Mouse (Mus musculus): Measurements from ENCODE around the gene Bcl2l13.
"Not testable (repeated sequence)": the region's sequence is repeated elsewhere in the genome, so short reads cannot be mapped to it uniquely, and the experiment has no call there.

GRCm38 (mm10) chr6:120811999-120812398 is 24.0 kb upstream of the Bcl2l13 start:
- not testable (repeated sequence) for TF ChIP-seq TAL1, GATA1 (IDR thresholded peaks at IDR 0.05; ENCODE audit: low read length)

Data from erythroblast, embryonic 14.5 days (primary cell).